Mouse (Mus musculus) kidney, embryonic 15.5 days (tissue): Measurements from ENCODE around the gene Gm29609. TPM values are rescaled to one million over a fixed set of nuclear protein-coding genes. Genes with fewer than 3 reads are reported as not detected.

Source experiments
- ATAC-seq: fragments of 200-750 bp; cut with Nextera tagmentation; replicated peaks from 2 replicates; pipeline ENCODE4 v1.8.0; 2017; ENCODE audit warnings: moderate TSS enrichment; ENCODE audit not compliant: low FRiP score
- H3K27ac ChIP-seq: fragments of 300-500 bp; sonication (generic); 2 replicates; pipeline ENCODE4 v1.5.1; 2015; ENCODE audit warnings: mild to moderate bottlenecking, inconsistent platforms
- H3K27me3 ChIP-seq: fragments of 300-500 bp; sonication (generic); 2 replicates; pipeline ENCODE4 v1.6.1; 2015; ENCODE audit warnings: inconsistent platforms
- H3K36me3 ChIP-seq: fragments of 300-500 bp; sonication (generic); 2 replicates; pipeline ENCODE4 v1.6.1; 2015; ENCODE audit warnings: inconsistent platforms
- H3K4me1 ChIP-seq: fragments of 300-500 bp; sonication (generic); 2 replicates; pipeline ENCODE4 v1.6.1; 2015; ENCODE audit warnings: inconsistent platforms
- H3K4me2 ChIP-seq: fragments of 300-500 bp; sonication (generic); 2 replicates; pipeline ENCODE4 v1.6.1; 2015; ENCODE audit warnings: moderate library complexity, mild to moderate bottlenecking, inconsistent platforms
- H3K4me3 ChIP-seq: fragments of 300-500 bp; sonication (generic); replicated peaks from 2 replicates; pipeline ENCODE4 v1.5.1; 2015; ENCODE audit warnings: mild to moderate bottlenecking, inconsistent platforms
- H3K9ac ChIP-seq: fragments of 300-500 bp; sonication (generic); 2 replicates; pipeline ENCODE4 v1.6.1; 2015; ENCODE audit warnings: mild to moderate bottlenecking, inconsistent platforms
- H3K9me3 ChIP-seq: fragments of 300-500 bp; sonication (generic); replicated peaks from 2 replicates; pipeline ENCODE4 v1.6.1; 2016; ENCODE audit warnings: inconsistent platforms
- WGBS: fragments of 180-500 bp; shearing (Covaris S2); methylation state at CpG from one replicate; pipeline ENCODE4 v1.1.7; 2015; ENCODE audit warnings: mixed read lengths; 5-methylcytosine and 5-hydroxymethylcytosine counted together
- polyA plus RNA-seq: library from polyadenylated mRNA; unstranded; fragments of >200 nt; fragmentation: Nextera tagmentation; extraction: Ambion mirVana; gene quantifications from 2 replicates; pipeline ENCODE4 v1.2.1, GENCODE M21; 2015

Gm29609 gene
- polyA plus RNA-seq, 1 experiment from 2014 or later, result 2.0 TPM

GRCm38 (mm10) chr5:31203866-31204265 is 24.2 kb upstream of the Gm29609 start:
- WGBS, result 94% methylated on average over 2 of the region's 2 CpGs

GRCm38 (mm10) chr5:31202933-31203332 is 23.2 kb upstream of the Gm29609 start:
- Histone ChIP-seq H3K4me2 (peak overlapping the region; percentile 76), H3K4me1 (peaks cover 33% of the 10 kb centered on the region), H3K9ac (0 out of 2 replicates have a peak overlapping the region, but pooled peaks have one; percentile 85), H3K4me3 (peak overlapping the region; percentile 94), H3K36me3 (peaks cover 82% of the 10 kb centered on the region), H3K9me3 (peaks cover 4% of the 10 kb centered on the region), H3K27me3 (no peaks in the 10 kb centered on the region), H3K27ac (peak overlapping the region; percentile 91)
- 87% methylated on average over 7 of the region's 7 CpGs for WGBS
- ATAC-seq, result no peak; the same call in 1 of the 2 replicates

More at GRCm38 (mm10) chr5:31203866-31204265, 24.2 kb upstream of the Gm29609 start:
- Histone ChIP-seq H3K27ac (no peak overlapping the region), H3K9ac (no peak overlapping the region), H3K4me3 (no peak overlapping the region), H3K4me1 (peaks cover 33% of the 10 kb centered on the region), H3K36me3 (peaks cover 82% of the 10 kb centered on the region), H3K9me3 (peaks cover 4% of the 10 kb centered on the region), H3K4me2 (no peak overlapping the region), H3K27me3 (no peaks in the 10 kb centered on the region)
- no peak for ATAC-seq

DNA sequence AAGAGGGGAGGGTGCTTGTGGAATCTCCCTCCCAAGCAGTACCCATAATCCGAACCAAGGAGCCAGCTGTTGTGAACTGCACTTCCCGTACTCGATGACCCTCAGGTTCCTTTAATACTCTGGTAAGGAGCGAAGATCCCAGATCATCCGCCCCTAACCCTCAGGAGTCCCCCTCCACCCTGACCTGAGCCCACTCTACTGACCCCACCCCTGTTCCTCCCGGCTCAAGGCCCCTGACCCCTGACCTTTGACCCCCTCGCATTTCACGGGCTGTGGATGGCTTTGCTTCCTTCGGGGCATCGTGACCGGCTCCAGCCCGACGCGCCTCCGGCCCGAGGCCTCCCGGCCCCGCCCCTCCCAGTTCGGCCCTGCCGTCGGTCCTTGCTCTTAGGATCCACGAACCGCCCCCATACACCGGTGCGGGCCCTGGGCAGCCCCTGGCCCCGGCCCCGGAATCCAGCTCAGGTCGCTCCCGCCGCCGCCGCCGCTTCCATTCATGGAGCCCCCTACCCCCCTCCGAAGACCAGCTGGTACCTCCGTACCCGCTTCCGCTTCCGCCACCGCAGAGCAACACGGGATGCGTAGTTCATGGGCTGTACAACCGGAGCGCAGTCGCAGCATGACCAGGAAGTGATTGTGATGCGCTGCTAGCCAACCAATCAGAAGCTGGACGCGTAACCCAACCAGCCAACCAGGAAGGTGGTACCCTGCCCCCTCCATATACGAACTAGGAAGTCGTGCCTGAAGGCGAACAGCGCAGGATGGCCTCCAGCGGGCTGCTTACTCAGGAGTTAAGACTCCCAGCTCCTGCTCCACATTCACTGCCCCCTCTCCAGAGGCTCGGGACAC is 22.3 kb upstream of the Gm29609 start, which contains the start of gene Zfp513:
Zfp513 (minus strand) TSS at position 562 of the 849 bp plus-strand sequence.
- Histone ChIP-seq H3K9ac (peak within 1 kb of the TSS; percentile 85), H3K4me2 (peak within 1 kb of the TSS; percentile 76), H3K4me3 (peak within 1 kb of the TSS; percentile 94), H3K27me3 (no peaks in the 10 kb centered on the region), H3K36me3 (peaks cover 82% of the 10 kb centered on the region), H3K9me3 (peaks cover 4% of the 10 kb centered on the region), H3K27ac (peak within 1 kb of the TSS; percentile 91), H3K4me1 (peaks cover 33% of the 10 kb centered on the region)
- ATAC-seq, result peak; percentile 96
- under 1% methylated on average over 53 of the region's 53 CpGs for WGBS

DNA sequence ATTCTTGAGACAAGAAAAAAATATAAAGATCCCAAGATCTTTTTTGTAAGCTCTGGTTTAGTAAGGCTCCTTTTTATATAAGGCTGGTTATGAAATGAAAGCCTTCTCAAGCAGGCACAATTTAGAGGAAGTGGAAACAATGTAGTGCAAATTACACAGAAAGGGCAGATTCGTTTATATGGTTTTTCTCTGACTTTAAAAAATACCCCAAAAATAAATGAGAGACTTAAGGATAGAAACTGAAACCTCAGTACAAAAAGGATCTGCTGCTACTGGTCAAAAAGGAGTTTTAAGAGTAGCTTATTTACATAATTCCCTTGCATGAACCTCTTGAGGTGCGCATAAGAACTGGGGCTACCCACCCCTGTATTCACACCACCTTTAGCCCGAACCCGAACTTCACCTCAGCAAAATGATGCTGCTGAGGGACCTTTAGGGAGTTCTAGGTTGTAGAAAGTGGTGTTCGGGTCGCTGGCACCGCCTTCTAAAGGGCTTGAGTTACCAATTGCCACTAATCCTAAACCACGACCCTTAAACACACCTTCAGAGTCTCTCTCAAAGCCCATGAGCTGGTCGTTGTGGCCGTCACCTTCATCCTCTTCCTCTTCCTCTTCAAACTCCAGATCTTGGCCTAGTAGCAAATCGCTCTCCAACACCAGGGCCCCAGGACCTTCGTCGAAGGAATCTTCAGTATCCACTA is 21.5 kb upstream of the Gm29609 start:
- WGBS, result 11% methylated on average over 13 of the region's 13 CpGs
- Histone ChIP-seq H3K4me2 (peak overlapping the region; percentile 76), H3K9me3 (peaks cover 4% of the 10 kb centered on the region), H3K9ac (peak overlapping the region; percentile 85), H3K4me3 (peak overlapping the region; percentile 94), H3K36me3 (peaks cover 83% of the 10 kb centered on the region), H3K27ac (peak overlapping the region; percentile 84), H3K4me1 (peaks cover 33% of the 10 kb centered on the region), H3K27me3 (no peaks in the 10 kb centered on the region)
- no peak for ATAC-seq

DNA sequence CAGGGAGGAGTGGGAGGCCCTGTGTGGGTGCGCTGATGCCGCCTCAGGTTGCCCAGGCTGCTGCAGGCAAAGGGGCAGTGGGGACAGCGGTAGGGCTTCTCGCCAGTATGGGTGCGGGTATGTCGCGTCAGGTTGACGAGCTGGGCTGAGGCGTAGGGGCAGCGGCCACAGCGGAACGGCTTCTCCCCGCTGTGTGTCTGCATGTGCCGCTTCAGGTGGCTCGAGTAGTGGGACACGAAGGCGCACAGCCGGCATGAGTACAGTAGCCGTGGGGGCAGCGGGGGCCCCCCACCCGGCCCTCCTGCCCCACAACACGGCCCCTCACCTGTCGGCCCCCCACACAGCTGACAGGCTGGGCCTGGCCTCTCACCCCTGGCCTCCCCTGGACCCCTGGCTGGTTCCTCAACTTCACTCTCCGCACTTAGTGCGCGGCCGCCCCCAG is 20.6 kb upstream of the Gm29609 start:
- H3K27me3 ChIP-seq, result no peaks in the 10 kb centered on the region
- peaks cover 33% of the 10 kb centered on the region for H3K4me1 ChIP-seq
- 0 out of 2 replicates have a peak, but pooled peaks have one; percentile 9 for ATAC-seq
- H3K9ac ChIP-seq, result no peak overlapping the region
- H3K4me2 ChIP-seq, result peak overlapping the region; percentile 76
- H3K9me3 ChIP-seq, result peaks cover 4% of the 10 kb centered on the region
- peak overlapping the region; percentile 51 for H3K27ac ChIP-seq
- WGBS, result 84% methylated on average over 27 of the region's 27 CpGs
- peak overlapping the region; percentile 94 for H3K4me3 ChIP-seq
- peaks cover 83% of the 10 kb centered on the region for H3K36me3 ChIP-seq

- ATAC-seq, result no peak
- Histone ChIP-seq H3K4me3 (peak overlapping the region; percentile 5; the same call in 1 of the 2 replicates), H3K4me1 (peaks cover 33% of the 10 kb centered on the region), H3K9me3 (peaks cover 4% of the 10 kb centered on the region), H3K4me2 (peak overlapping the region; percentile 76; the same call in 1 of the 2 replicates), H3K27ac (peak overlapping the region; percentile 51), H3K27me3 (no peaks in the 10 kb centered on the region), H3K9ac (no peak overlapping the region), H3K36me3 (peaks cover 83% of the 10 kb centered on the region)
- WGBS, result 68% methylated on average over 9 of the region's 9 CpGs
Measured at GRCm38 (mm10) chr5:31199893-31200292, 20.2 kb upstream of the Gm29609 start.

DNA sequence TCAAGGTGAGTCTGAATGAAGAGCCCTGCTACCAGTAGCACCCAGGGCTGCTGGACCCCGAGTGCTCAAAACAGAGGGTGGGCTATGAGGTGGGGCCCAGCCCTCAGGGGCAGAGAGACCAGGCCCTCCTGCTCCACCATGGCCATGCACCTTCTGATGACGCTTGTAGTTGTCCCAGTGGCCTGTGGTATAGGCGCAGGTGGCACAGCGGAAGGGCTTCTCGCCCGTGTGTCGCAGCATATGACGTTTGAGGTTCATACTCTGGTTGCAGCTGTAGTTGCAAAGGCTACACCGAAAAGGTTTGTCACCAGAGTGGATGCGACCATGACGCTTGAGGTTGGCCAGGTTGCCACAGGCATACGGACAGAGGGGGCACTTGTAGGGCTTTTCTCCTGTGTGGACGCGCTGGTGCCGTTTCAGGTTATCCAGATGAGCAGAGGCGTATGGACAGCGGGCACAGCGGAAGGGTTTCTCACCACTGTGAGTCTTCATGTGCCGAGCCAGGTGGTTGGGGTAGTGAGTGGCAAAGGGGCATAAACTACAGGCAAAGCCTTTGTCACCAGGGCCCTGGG is 19.7 kb upstream of the Gm29609 start:
- Histone ChIP-seq H3K27me3 (no peaks in the 10 kb centered on the region), H3K4me1 (peaks cover 37% of the 10 kb centered on the region), H3K4me3 (no peak overlapping the region), H3K36me3 (peaks cover 83% of the 10 kb centered on the region), H3K27ac (peak overlapping the region; percentile 51; the same call in 1 of the 2 replicates), H3K9ac (no peak overlapping the region), H3K4me2 (no peak overlapping the region), H3K9me3 (peaks cover 4% of the 10 kb centered on the region)
- no peak for ATAC-seq
- WGBS, result 92% methylated on average over 19 of the region's 19 CpGs

DNA sequence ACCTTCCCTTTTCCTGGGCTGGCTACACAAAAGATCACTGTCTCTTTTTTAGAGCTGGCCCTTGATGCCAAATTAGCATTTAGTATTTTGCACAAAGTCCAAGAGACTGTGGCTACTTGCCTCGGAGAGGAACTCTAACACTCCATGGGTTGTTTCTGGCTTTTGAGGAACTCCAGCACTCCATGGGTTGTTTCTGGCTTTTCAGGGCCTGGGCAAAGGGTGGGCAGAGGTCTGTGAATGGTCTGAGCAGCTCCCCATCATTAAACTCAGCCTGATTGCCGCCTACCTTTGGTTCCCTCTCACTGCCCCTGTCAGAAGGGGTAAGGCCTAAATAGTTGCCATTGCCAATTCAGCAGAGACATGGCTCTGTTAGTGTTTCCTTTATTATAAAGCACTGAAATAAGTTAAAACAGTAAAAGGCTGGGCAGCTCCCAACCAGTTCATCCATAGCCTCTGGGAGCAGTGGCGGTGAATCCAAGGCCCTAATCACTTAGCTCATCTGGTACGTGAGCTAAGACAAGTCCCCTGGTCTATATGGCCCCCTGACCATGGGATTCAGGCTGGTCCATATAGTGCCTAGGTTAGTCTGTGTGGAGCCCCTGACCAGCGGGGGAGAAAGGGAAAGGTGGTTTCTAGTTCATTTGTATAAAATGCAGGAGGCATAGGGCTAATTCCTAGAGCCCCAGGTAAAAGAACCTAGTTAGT is 19.1 kb upstream of the Gm29609 start:
- Histone ChIP-seq H3K9me3 (peaks cover 4% of the 10 kb centered on the region), H3K27me3 (no peaks in the 10 kb centered on the region), H3K36me3 (peaks cover 77% of the 10 kb centered on the region), H3K27ac (no peak overlapping the region), H3K9ac (no peak overlapping the region), H3K4me1 (peaks cover 44% of the 10 kb centered on the region), H3K4me2 (no peak overlapping the region), H3K4me3 (no peak overlapping the region)
- 81% methylated on average over 5 of the region's 5 CpGs for WGBS
- ATAC-seq, result no peak

DNA sequence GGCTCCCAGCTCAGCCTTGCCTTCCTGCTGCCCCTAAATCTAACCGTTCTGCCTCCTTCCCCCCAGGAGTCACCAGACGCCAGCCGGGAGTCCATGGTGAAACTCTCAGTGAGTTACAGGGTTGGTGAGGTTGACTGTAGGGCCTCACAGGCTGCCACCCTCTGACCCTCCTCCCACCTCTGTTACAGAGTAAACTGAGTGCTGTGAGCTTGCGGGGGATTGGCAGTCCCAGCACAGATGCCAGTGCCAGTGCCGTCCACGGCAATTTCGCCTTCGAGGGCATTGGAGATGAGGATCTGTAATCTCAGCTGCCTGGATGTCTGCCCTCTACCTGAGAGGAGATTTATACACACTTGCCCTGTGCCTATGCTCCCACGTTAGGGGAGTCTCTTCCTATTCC is 18.5 kb upstream of the Gm29609 start:
- H3K4me3 ChIP-seq, result no peak overlapping the region
- no peaks in the 10 kb centered on the region for H3K27me3 ChIP-seq
- H3K9me3 ChIP-seq, result peaks cover 4% of the 10 kb centered on the region
- H3K36me3 ChIP-seq, result peaks cover 71% of the 10 kb centered on the region
- no peak overlapping the region for H3K27ac ChIP-seq
- 73% methylated on average over 9 of the region's 9 CpGs for WGBS
- H3K9ac ChIP-seq, result no peak overlapping the region
- peaks cover 43% of the 10 kb centered on the region for H3K4me1 ChIP-seq
- no peak overlapping the region for H3K4me2 ChIP-seq
- no peak for ATAC-seq

- H3K4me2 ChIP-seq, result no peak overlapping the region
- H3K27me3 ChIP-seq, result no peaks in the 10 kb centered on the region
- H3K36me3 ChIP-seq, result peaks cover 64% of the 10 kb centered on the region
- no peak overlapping the region for H3K4me3 ChIP-seq
- peaks cover 39% of the 10 kb centered on the region for H3K4me1 ChIP-seq
- 90% methylated on average over 12 of the region's 12 CpGs for WGBS
- no peak overlapping the region for H3K9ac ChIP-seq
- peaks cover 4% of the 10 kb centered on the region for H3K9me3 ChIP-seq
- no peak overlapping the region for H3K27ac ChIP-seq
- no peak for ATAC-seq
Measured at GRCm38 (mm10) chr5:31197072-31197471, 17.4 kb upstream of the Gm29609 start.

GRCm38 (mm10) chr5:31196207-31196606 is 16.5 kb upstream of the Gm29609 start:
- H3K36me3 ChIP-seq, result peaks cover 65% of the 10 kb centered on the region

More at GRCm38 (mm10) chr5:31196207-31196606, 16.5 kb upstream of the Gm29609 start:
- H3K4me3 ChIP-seq, result no peak overlapping the region
- H3K4me2 ChIP-seq, result no peak overlapping the region
- 90% methylated on average over 10 of the region's 10 CpGs for WGBS
- peaks cover 43% of the 10 kb centered on the region for H3K4me1 ChIP-seq
- no peak for ATAC-seq
- no peak overlapping the region for H3K27ac ChIP-seq
- no peaks in the 10 kb centered on the region for H3K27me3 ChIP-seq
- peaks cover 4% of the 10 kb centered on the region for H3K9me3 ChIP-seq
- no peak overlapping the region for H3K9ac ChIP-seq
